Mouse (Mus musculus): ENCODE measurements around the gene Snx29. TPM values are rescaled to one million over a fixed set of nuclear protein-coding genes. Genes with fewer than 3 reads are reported as not detected.

Snx29 gene
- polyA plus RNA-seq, 1 experiment from 2014 or later, result 12.5 TPM

DNA sequence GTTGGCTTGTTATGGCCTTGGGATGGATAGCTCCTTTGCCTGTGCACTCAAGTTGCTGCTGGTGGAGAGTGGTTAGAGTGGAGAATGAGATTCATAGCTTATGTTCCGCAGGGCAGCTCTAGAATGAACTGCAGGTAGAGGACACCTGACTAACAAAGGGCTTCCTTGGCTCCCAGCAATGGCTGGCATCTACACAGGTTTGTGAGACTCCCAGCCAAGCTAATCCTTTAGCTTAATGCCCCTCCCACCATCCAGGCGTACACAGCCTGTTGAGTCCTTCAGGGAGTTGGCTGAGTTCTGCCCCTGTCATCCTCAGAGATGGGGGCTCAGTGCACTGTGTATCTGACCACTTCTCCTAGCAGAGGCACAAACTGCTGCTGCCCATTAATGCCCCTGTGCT lies 148.5 kb downstream of the Snx29 start:
- Histone ChIP-seq H3K4me3 (no peak overlapping the region), H3K27ac (no peak overlapping the region), H3K27me3 (ENCODE audit: low read depth, poor library complexity, severe bottlenecking) (no peaks in the 10 kb centered on the region), H3K9me3 (replicated peaks) (no peaks in the 10 kb centered on the region), H3K36me3 (no peaks in the 10 kb centered on the region), H3K4me1 (no peaks in the 10 kb centered on the region)
- WGBS, result 79% methylated on average over 2 of the region's 2 CpGs
- DNase-seq (ENCODE audit: low spot score), result no peak

DNA sequence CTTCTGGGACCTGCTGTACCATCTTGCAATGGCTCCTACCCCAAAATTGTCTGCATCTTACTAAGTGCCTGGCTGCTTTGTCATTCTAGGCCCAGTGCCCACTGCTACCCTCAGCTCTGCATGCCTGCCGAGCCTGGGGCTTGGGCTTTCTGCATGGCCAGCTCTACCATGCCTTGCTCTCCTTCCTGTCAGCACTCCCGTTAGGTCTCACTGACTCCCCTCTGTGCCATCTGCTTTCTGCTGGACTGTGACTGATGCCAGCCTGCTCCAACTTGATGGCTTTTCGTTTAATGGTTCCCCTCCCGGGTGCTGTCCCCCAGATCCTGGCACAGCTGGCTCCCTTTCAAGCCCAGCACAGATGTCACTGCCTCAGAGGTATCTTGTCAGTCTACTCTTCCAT lies 150.1 kb downstream of the Snx29 start:
- H3K4me3 ChIP-seq, result no peak overlapping the region
- H3K27me3 ChIP-seq (ENCODE audit: low read depth, poor library complexity, severe bottlenecking), result no peaks in the 10 kb centered on the region
- no peaks in the 10 kb centered on the region for H3K36me3 ChIP-seq
- no peaks in the 10 kb centered on the region for H3K9me3 ChIP-seq (replicated peaks)
- H3K27ac ChIP-seq, result no peak overlapping the region
- 84% methylated on average over 4 of the region's 4 CpGs for WGBS
- DNase-seq (ENCODE audit: low spot score), result no peak
- no peaks in the 10 kb centered on the region for H3K4me1 ChIP-seq

DNA sequence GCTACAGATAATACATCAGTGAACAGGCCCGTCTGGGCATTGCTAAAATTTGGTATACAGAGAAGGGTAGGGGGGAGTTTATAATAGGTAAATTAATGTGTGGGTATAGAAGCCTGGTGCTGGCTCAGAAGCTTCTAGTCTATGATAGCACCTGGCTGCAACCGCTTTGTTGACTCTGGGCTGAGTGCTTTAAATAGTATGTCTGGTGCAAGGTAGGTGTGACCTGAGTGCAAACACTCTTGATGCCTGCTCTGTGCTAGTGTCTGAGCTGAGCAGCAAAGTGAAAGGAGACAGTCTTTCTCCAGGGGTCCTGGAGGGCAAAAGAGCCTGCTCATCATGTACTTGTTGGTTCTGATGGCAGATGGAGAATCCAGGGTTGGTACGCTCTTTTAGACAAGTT lies 150.8 kb downstream of the Snx29 start:
- DNase-seq (ENCODE audit: low spot score), result no peak
- Histone ChIP-seq H3K4me1 (no peaks in the 10 kb centered on the region), H3K27me3 (ENCODE audit: low read depth, poor library complexity, severe bottlenecking) (no peaks in the 10 kb centered on the region), H3K36me3 (no peaks in the 10 kb centered on the region), H3K27ac (no peak overlapping the region), H3K4me3 (no peak overlapping the region), H3K9me3 (replicated peaks) (no peaks in the 10 kb centered on the region)
- WGBS, result 92% methylated on average over 3 of the region's 3 CpGs

DNA sequence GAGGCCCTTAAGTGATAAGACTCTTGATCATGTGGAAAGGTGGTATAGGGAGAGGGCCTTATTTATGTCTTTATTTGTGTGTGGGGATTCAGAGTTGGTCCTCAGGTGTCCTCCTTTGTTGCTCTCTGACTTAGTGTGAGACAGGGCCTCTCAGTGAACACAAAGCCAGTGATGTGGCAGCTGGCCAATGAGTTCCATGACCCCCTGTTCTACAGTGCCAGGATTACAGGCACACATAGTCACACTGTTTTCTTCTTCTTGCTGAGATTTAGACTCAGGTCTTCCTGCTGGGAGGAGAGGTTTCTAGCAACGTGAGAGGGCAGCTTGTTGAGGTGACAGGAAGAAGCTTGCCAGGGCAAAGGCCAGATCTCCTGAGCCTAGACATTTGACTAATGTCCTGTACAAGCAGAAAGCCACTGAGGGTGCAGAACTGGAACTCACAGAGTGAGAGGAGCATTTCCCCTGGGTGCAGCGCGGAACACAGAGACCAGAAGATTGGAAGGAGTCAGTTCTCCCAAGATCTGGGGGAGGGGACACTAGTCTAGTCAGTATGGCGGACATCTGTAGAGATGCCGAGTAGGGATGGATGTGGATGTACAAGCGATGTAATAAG lies 151.3 kb downstream of the Snx29 start:
- Histone ChIP-seq H3K9me3 (replicated peaks) (no peaks in the 10 kb centered on the region), H3K4me3 (no peak overlapping the region), H3K27ac (no peak overlapping the region), H3K27me3 (ENCODE audit: low read depth, poor library complexity, severe bottlenecking) (no peaks in the 10 kb centered on the region), H3K4me1 (no peaks in the 10 kb centered on the region), H3K36me3 (no peaks in the 10 kb centered on the region)
- 85% methylated on average over 6 of the region's 6 CpGs for WGBS
- no peak for DNase-seq (ENCODE audit: low spot score)

DNA sequence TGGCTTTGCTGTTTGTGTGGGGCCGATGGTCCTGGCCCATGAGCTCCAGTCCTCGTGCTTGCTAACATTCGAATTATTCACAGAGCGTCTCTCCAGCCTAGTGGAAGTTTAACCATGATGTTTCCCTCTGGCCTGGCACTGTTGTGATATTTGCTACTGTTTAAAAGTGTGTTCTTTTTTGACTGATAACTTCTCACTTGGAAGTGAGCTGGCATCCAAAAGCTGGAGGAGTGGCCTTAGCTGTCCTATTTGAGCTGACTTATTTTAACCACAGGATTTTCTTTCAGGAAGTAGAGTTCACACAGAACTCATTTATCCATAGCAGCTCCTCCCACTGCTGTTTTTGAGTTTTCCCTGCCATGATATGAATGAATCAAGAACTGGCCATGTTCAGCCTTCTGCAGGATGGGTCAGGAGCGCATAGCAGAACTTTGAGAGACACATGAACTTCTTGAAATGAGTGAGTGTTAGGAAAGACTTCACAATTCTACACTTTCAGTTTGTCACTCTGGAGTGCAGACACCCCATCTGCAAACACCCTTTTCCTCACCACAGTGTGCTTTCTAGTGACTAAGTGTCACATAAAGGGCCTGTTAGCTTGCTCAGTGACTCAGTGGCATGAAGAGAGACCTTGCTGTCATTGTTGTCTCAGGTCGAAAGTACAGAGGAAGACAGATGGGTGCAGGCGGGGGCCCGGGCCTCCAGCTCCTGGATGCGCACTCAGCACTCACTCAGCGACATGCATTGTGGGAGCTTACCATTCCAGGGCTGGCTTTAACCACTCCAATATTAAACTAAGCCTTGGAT lies 152.6 kb downstream of the Snx29 start:
- 74% methylated on average over 10 of the region's 10 CpGs for WGBS

DNA sequence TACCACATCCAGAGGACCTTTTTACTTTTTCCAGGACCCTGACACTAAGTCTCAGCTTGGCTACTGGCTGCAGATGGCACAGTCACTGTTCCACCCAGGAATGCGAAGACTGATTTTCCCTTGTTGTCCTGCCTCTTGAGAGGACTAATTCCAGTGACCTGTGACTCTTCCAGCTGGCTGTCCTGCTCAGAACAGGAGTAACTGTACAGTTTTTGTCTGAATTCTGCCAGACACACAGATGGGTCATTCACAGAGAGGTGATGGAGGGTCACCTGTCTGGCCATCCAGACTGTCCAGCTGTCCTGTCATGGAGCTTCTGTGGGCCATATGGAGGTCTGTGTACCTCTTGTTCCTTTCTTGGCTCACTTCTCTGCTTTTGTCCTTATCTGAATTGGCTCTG lies 153.6 kb downstream of the Snx29 start:
- no peaks in the 10 kb centered on the region for H3K4me1 ChIP-seq
- no peak overlapping the region for H3K27ac ChIP-seq
- H3K4me3 ChIP-seq, result no peak overlapping the region
- no peaks in the 10 kb centered on the region for H3K9me3 ChIP-seq (replicated peaks)
- no peaks in the 10 kb centered on the region for H3K36me3 ChIP-seq
- WGBS, result 97% methylated on average over 1 of the region's 1 CpGs
- no peaks in the 10 kb centered on the region for H3K27me3 ChIP-seq (ENCODE audit: low read depth, poor library complexity, severe bottlenecking)
- DNase-seq (ENCODE audit: low spot score), result no peak

More for the DNA sequence above, 152.6 kb downstream of the Snx29 start:
- Histone ChIP-seq H3K9me3 (replicated peaks) (no peaks in the 10 kb centered on the region), H3K4me1 (no peaks in the 10 kb centered on the region), H3K27me3 (ENCODE audit: low read depth, poor library complexity, severe bottlenecking) (no peaks in the 10 kb centered on the region), H3K27ac (no peak overlapping the region), H3K36me3 (no peaks in the 10 kb centered on the region), H3K4me3 (no peak overlapping the region)
- DNase-seq (ENCODE audit: low spot score), result no peak

DNA sequence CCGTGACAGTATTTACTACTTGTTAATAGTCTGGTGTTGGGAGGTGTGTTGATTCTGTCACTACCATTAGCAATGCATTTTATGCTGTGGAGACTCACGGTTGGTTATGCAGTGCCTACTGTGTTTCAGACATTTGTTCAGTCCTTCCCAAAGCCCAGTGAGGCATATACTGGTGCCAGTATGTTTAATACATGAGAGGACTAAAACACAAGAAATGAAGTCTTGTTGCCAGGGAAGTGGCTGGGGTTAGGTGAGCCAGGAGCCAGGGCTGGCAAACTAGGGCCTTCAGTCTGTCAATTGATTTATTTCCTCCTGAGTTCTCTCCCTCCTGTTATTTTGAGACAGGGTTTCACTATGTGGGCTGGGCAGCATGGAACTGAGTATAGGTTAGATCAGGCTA lies 154.3 kb downstream of the Snx29 start:
- no peaks in the 10 kb centered on the region for H3K36me3 ChIP-seq
- no peak for DNase-seq (ENCODE audit: low spot score)
- no peak overlapping the region for H3K27ac ChIP-seq
- no peaks in the 10 kb centered on the region for H3K27me3 ChIP-seq (ENCODE audit: low read depth, poor library complexity, severe bottlenecking)
- WGBS, result 78% methylated on average over 2 of the region's 2 CpGs
- H3K9me3 ChIP-seq (replicated peaks), result no peaks in the 10 kb centered on the region
- H3K4me1 ChIP-seq, result no peaks in the 10 kb centered on the region
- H3K4me3 ChIP-seq, result no peak overlapping the region

DNA sequence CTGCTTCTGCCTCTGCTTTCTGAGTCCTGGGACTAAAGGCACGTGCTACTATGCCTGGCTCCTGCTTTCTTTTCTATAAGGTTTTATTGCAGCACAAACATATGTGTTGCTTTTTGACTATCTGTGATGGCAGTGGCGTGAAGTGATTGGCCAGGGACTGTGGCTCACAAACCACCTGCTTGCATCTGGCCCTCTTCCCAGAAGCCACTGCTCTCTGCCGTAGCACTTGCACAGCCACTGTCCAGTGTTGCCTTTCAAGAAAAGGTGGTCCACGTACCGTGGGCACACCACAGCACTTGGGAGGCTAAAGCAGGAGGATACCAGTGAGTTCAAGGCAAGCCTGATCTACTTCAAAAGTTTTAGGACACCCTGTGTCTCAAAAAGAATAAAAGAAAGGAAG lies 154.9 kb downstream of the Snx29 start:
- WGBS, result 94% methylated on average over 5 of the region's 5 CpGs

DNA sequence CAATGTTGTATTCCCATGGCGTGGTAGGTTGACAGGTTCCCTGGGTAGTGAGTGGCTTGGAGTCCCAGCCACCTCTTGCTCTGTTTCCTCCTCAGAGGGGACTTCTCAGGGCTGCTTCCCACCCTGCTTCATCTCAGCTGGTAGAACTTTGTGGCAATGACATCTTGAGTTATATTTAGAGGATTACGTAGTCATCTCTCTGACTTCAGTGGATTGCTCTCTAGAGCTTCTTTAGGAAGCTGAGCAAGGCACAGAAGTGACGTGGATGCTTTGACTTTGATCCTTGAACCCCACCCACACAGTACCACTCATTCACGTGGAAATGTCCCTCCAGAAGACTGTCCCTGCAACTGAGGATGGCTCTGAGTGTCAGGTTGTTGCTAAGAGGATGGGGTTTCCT lies 156.9 kb downstream of the Snx29 start:
- Histone ChIP-seq H3K36me3 (no peaks in the 10 kb centered on the region), H3K4me3 (no peak overlapping the region), H3K9me3 (replicated peaks) (no peaks in the 10 kb centered on the region), H3K27ac (no peak overlapping the region), H3K4me1 (no peaks in the 10 kb centered on the region), H3K27me3 (ENCODE audit: low read depth, poor library complexity, severe bottlenecking) (no peaks in the 10 kb centered on the region)
- no peak for DNase-seq (ENCODE audit: low spot score)
- WGBS, result 81% methylated on average over 4 of the region's 4 CpGs

More for the DNA sequence above, 154.9 kb downstream of the Snx29 start:
- no peaks in the 10 kb centered on the region for H3K27me3 ChIP-seq (ENCODE audit: low read depth, poor library complexity, severe bottlenecking)
- no peaks in the 10 kb centered on the region for H3K9me3 ChIP-seq (replicated peaks)
- no peaks in the 10 kb centered on the region for H3K4me1 ChIP-seq
- H3K27ac ChIP-seq, result no peak overlapping the region
- DNase-seq (ENCODE audit: low spot score), result no peak
- no peak overlapping the region for H3K4me3 ChIP-seq
- no peaks in the 10 kb centered on the region for H3K36me3 ChIP-seq

DNA sequence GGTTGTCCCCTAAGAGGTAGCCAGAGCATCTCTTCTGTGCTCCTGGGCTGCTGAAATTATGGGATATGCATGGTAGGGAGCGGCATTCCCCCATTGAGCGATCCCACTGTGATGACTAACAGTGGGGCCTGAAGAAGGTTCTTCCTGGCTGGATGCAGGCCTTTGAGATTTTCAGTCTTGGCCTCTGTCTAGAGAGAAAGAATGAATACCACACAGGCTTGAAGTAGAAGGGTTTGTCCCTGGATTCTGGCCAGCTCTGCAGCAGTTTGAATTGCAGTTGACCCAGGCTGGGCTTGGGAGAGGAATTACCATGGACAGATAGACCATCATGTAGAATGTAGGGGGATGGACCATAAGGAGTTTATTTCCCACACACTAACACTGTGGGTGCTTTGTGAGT lies 159.5 kb downstream of the Snx29 start:
- Histone ChIP-seq H3K4me3 (no peak overlapping the region), H3K27ac (no peak overlapping the region), H3K27me3 (ENCODE audit: low read depth, poor library complexity, severe bottlenecking) (no peaks in the 10 kb centered on the region), H3K4me1 (no peaks in the 10 kb centered on the region), H3K36me3 (no peaks in the 10 kb centered on the region), H3K9me3 (replicated peaks) (no peaks in the 10 kb centered on the region)
- DNase-seq (ENCODE audit: low spot score), result no peak
- WGBS, result 96% methylated on average over 2 of the region's 2 CpGs

DNA sequence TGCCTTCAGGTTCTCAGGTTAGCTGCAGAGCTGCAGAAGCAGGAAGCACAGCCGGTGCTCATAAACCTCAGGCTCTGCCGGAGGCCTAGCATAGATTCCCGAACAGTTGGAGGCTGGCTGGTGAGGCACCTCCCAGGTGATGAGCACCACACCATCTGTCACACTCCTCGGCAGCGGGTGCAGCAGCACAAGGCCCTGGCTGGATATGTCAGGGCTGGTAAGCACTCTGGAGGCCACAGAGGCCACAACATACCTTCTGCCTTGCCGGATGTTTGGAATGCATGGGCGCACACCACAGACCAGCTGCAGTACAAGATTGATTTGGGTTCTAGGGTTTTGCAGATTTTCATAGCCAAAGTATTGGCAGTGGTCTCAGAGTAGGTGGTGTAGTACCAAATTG lies 172.2 kb downstream of the Snx29 start:
- WGBS, result 44% methylated on average over 7 of the region's 7 CpGs
- H3K4me1 ChIP-seq, result peaks cover 28% of the 10 kb centered on the region

DNA sequence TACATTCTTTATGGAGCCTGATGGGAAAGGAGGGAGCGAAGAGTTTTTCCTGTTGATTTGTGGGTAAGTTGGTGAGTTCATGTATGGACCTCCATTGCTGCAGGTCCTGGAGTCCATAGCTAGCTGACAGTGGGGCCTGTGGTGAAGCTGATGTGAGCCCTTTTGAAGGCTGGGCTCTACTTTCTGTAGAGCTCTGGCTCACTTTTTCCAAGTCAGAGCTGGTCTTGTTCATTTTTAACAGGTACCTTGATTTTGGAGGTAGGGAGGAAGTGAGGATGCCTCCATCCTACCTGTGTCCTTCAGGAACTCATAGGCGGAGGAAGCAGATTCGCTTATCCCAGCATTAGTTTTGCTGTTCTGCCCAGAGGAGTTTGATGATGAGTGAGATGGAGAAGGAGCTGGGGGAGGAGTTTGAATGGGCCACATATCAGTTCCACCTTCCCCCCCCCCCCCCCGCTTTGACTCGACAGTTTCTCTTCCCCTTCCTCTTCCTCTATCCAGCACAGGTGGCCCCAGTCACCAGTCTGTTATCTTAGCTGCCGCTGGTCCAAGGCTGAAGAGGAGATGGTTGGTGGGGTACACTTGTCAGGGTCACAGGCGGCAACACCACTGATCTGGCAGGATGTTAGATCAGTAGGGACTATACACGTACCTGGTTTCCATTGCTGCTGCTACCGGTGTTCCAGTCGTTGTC lies 173.4 kb downstream of the Snx29 start:
- no peak for DNase-seq (ENCODE audit: low spot score)
- Histone ChIP-seq H3K9me3 (replicated peaks) (no peaks in the 10 kb centered on the region), H3K4me1 (peaks cover 30% of the 10 kb centered on the region), H3K27me3 (ENCODE audit: low read depth, poor library complexity, severe bottlenecking) (no peaks in the 10 kb centered on the region), H3K4me3 (no peak overlapping the region), H3K36me3 (no peaks in the 10 kb centered on the region), H3K27ac (no peak overlapping the region)
- 89% methylated on average over 10 of the region's 10 CpGs for WGBS

More for the DNA sequence above, 172.2 kb downstream of the Snx29 start:
- Histone ChIP-seq H3K4me3 (no peak overlapping the region), H3K9me3 (replicated peaks) (no peaks in the 10 kb centered on the region), H3K27me3 (ENCODE audit: low read depth, poor library complexity, severe bottlenecking) (no peaks in the 10 kb centered on the region), H3K27ac (no peak overlapping the region), H3K36me3 (no peaks in the 10 kb centered on the region)
- DNase-seq (ENCODE audit: low spot score), result no peak

DNA sequence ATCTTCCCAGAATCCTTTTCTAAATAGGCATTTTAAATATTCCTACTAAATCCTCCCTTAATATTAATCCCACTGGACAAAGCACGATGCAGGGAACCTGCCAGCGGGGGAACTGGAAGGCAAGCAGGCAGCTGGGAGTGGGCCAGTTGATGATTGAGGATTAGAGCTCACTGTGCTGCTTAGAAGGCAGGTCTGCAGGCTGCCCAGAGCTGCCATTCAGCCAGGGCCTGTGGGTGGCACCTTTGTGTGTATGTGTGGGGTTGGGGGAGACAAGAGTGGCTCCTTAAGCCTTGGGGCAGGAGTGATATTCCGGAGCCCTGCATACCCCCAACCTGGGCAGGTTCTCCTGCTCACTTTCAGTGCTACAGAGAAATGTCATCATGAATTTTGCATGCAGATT lies 174.0 kb downstream of the Snx29 start:
- Histone ChIP-seq H3K36me3 (no peaks in the 10 kb centered on the region), H3K27ac (no peak overlapping the region), H3K9me3 (replicated peaks) (no peaks in the 10 kb centered on the region), H3K27me3 (ENCODE audit: low read depth, poor library complexity, severe bottlenecking) (no peaks in the 10 kb centered on the region), H3K4me1 (peaks cover 36% of the 10 kb centered on the region), H3K4me3 (no peak overlapping the region)
- 83% methylated on average over 3 of the region's 3 CpGs for WGBS
- no peak for DNase-seq (ENCODE audit: low spot score)
